Comparison of ENCODE assay signal across 8 mouse cellular contexts in the genomic region with DNA sequence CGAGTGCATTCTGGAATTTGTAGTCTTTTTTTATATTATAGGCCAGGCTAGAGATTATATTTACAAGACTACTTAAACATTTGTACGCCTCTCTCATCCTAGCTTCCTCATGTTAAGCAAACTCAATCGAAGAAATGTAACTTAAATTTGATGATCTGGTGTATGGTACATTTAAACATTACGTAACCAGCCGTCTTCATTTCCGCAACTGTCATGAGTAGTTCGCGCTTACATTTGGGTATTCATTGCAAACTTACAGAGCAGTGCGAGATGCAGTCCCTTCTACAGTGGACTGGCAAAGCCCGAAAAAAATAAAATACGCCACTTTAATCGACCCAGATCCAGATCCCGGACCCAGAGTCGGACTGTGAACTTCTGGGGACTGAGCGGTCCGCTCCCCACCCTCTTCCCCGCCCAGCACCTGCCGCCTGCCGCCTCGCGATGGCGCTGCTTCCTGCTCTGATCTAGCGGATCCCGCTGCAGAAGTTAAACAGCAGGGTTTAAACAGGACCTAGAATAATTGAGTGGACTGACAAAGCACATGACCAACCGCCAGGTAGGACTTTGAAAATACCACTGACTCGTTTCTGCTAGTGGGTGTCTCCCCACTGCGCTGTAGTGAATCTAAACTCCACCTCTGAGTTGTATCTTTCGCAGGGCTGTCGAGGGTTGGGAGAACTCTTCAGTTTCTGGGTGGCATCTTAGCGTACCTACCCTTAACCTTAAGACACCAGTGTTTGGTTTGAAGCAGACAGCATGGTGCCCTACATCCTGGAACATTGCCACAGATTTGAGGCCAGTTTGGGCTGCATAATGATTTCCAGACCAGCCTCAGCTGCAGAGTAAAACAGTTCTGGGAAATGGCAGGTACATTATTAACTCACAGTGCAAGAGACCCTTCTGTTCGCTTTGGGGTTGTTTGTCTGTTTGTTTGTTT. TPM values are rescaled to one million over a fixed set of nuclear protein-coding genes. Genes with fewer than 3 reads are reported as not detected.
DNase-seq lines count a peak whose midpoint lies in the region; ATAC-seq and TF ChIP-seq lines count a peak whose summit lies in the region.

No protein-coding gene starts in this region.

- WGBS in heart, embryonic 15.5 days: 3% methylated on average over 31 of the region's 31 CpGs
- 3% methylated on average over 31 of the region's 31 CpGs for WGBS in liver, embryonic 15.5 days (ENCODE audit: insufficient replicate concordance)
- 4% methylated on average over 31 of the region's 31 CpGs for WGBS in neural tube, embryonic 11.5 days

- TF ChIP-seq POLR2A in brain, embryonic 14.5 days (IDR thresholded peaks at IDR 0.05; ENCODE audit: borderline replicate concordance, extremely low read depth, insufficient read depth, insufficient read length, poor library complexity, severe bottlenecking): 0 out of 2 replicates have a peak, but pooled peaks have one; percentile 36
- peak; percentile 36; the same call in 1 of the 2 replicates for TF ChIP-seq POLR2A in testis, adult 2 months (IDR thresholded peaks at IDR 0.05; ENCODE audit: control insufficient read depth, low read depth, low read length)

- peak overlapping the region; percentile 62 for H3K4me3 ChIP-seq in heart, embryonic 15.5 days
- peak overlapping the region; percentile 65 for H3K4me3 ChIP-seq in liver, embryonic 15.5 days (replicated peaks)
- peak overlapping the region; percentile 36 for H3K4me3 ChIP-seq in neural tube, embryonic 11.5 days (ENCODE audit: low read depth, low read length)
- peak overlapping the region; percentile 96 for H3K4me3 ChIP-seq in testis, adult 2 months (ENCODE audit: control insufficient read depth, low read depth, low read length)

- peak; percentile 59 for ATAC-seq in CD4-positive, CD25-positive, alpha-beta regulatory T cell, adult 4 months
- ATAC-seq in erythroid progenitor cell, adult 5-6 weeks (replicated peaks; ENCODE audit: low FRiP score, poor library complexity, severe bottlenecking): peak; percentile 73
- peak; percentile 78 for ATAC-seq in heart, embryonic 15.5 days (replicated peaks; ENCODE audit: insufficient number of reproducible peaks, insufficient read depth, low FRiP score, low read depth)
- peak; percentile 79 for ATAC-seq in liver, embryonic 15.5 days (ENCODE audit: insufficient read depth)
- peak; percentile 82 for ATAC-seq in neural tube, embryonic 11.5 days (ENCODE audit: insufficient read depth, low FRiP score, low TSS enrichment)

- peaks cover 21% of the 10 kb centered on the region for H3K36me3 ChIP-seq in heart, embryonic 15.5 days
- peaks cover 30% of the 10 kb centered on the region for H3K36me3 ChIP-seq in liver, embryonic 15.5 days (replicated peaks)
- H3K36me3 ChIP-seq in neural tube, embryonic 11.5 days (ENCODE audit: control insufficient read depth, insufficient read depth, low read length): peaks cover 6% of the 10 kb centered on the region; the same call in 1 of the 2 replicates
- no peaks in the 10 kb centered on the region; the same call in 1 of the 2 replicates for H3K36me3 ChIP-seq in testis, adult 2 months (ENCODE audit: control insufficient read depth, insufficient read depth, low read length)

- H3K9me3 ChIP-seq in heart, embryonic 15.5 days (replicated peaks): no peaks in the 10 kb centered on the region
- no peaks in the 10 kb centered on the region for H3K9me3 ChIP-seq in liver, embryonic 15.5 days (replicated peaks)
- H3K9me3 ChIP-seq in neural tube, embryonic 11.5 days (ENCODE audit: control insufficient read depth, low read length): no peaks in the 10 kb centered on the region

- H3K9ac ChIP-seq in heart, embryonic 15.5 days: peak overlapping the region; percentile 59
- H3K9ac ChIP-seq in liver, embryonic 15.5 days: peak overlapping the region; percentile 65
- peak overlapping the region; percentile 43 for H3K9ac ChIP-seq in neural tube, embryonic 11.5 days (ENCODE audit: low read length)

- peak; percentile 91 for DNase-seq in brain, embryonic 14.5 days (ENCODE audit: low read depth)
- peak; percentile 94 for DNase-seq in kidney, postnatal 14 days
- peak; percentile 88 for DNase-seq in neural tube, embryonic 11.5 days (ENCODE audit: low spot score)

- peaks cover 21% of the 10 kb centered on the region for H3K4me1 ChIP-seq in heart, embryonic 15.5 days (replicated peaks)
- H3K4me1 ChIP-seq in liver, embryonic 15.5 days (replicated peaks): peaks cover 53% of the 10 kb centered on the region
- H3K4me1 ChIP-seq in neural tube, embryonic 11.5 days (ENCODE audit: control insufficient read depth, insufficient read depth, low read length): peaks cover 6% of the 10 kb centered on the region; the same call in 1 of the 2 replicates
- peaks cover 6% of the 10 kb centered on the region for H3K4me1 ChIP-seq in testis, adult 2 months (ENCODE audit: control insufficient read depth, insufficient read depth, low read length)

- peak; percentile 91 for TF ChIP-seq CTCF in brain, embryonic 14.5 days (IDR thresholded peaks at IDR 0.05; ENCODE audit: borderline replicate concordance, extremely low read depth, insufficient read depth, insufficient read length)
- TF ChIP-seq CTCF in testis, adult 2 months (IDR thresholded peaks at IDR 0.05; ENCODE audit: control insufficient read depth, insufficient read depth, insufficient replicate concordance, low read depth, low read length): peak; percentile 62; the same call in 1 of the 2 replicates

- H3K4me2 ChIP-seq in heart, embryonic 15.5 days: peak overlapping the region; percentile 68
- H3K4me2 ChIP-seq in liver, embryonic 15.5 days: peak overlapping the region; percentile 78
- peak overlapping the region; percentile 53 for H3K4me2 ChIP-seq in neural tube, embryonic 11.5 days (ENCODE audit: low read depth)

- H3K27ac ChIP-seq in heart, embryonic 15.5 days: peak overlapping the region; percentile 86
- H3K27ac ChIP-seq in liver, embryonic 15.5 days (replicated peaks): peak overlapping the region; percentile 87
- no peak overlapping the region for H3K27ac ChIP-seq in neural tube, embryonic 11.5 days (ENCODE audit: low read depth, low read length)
- H3K27ac ChIP-seq in testis, adult 2 months (ENCODE audit: control insufficient read depth, insufficient read depth, low read depth, low read length): peak overlapping the region; percentile 90

- H3K27me3 ChIP-seq in heart, embryonic 15.5 days: no peaks in the 10 kb centered on the region
- no peaks in the 10 kb centered on the region for H3K27me3 ChIP-seq in liver, embryonic 15.5 days
- H3K27me3 ChIP-seq in neural tube, embryonic 11.5 days (ENCODE audit: control insufficient read depth, insufficient read depth, low read length): no peaks in the 10 kb centered on the region
- no peaks in the 10 kb centered on the region for H3K27me3 ChIP-seq in testis, adult 2 months (ENCODE audit: control insufficient read depth, insufficient read depth, low read length)

RNA-seq across cellular contexts. Expression of a gene that starts 0.7 kb away (rescaled TPM):
- polyA plus RNA-seq in CD4-positive, CD25-positive, alpha-beta regulatory T cell, adult 4 months (2017; shearing (Covaris generic)): 100 to 1,000 TPM; 133 to 265 TPM
- 142 and 148 TPM in 2 replicates for polyA plus RNA-seq in brain, embryonic 14.5 days (2012; rRNA removed)
- 114 and 127 TPM in 2 replicates for total RNA-seq in erythroid progenitor cell, adult 5-6 weeks (2015; ENCODE audit: low replicate concordance)
- total RNA-seq in erythroid progenitor cell, adult 5-6 weeks (2017; ENCODE audit: low replicate concordance): 43.8 and 56.9 TPM in 2 replicates
- polyA plus RNA-seq in heart, embryonic 15.5 days (2015; fragmentation: Nextera tagmentation; extraction: Ambion mirVana): 121 and 139 TPM in 2 replicates
- polyA plus RNA-seq in liver, embryonic 15.5 days (2015; fragmentation: Nextera tagmentation; extraction: Ambion mirVana): 83.9 and 93.0 TPM in 2 replicates
- polyA plus RNA-seq in neural tube, embryonic 11.5 days (2014; fragmentation: Nextera tagmentation; extraction: Ambion mirVana): 95.3 and 105 TPM in 2 replicates
- polyA plus RNA-seq in testis, adult 2 months (2012; rRNA removed): 253 and 269 TPM in 2 replicates

RNA-seq across cellular contexts. Expression of a gene that starts 9.7 kb away (rescaled TPM):
- polyA plus RNA-seq in CD4-positive, CD25-positive, alpha-beta regulatory T cell, adult 4 months (2017; shearing (Covaris generic)): 100 to 1,000 TPM in 1 of 2 experiments, 10 to 100 TPM in 1; 73.8 to 138 TPM
- 0.97 and 1.1 TPM in 2 replicates for polyA plus RNA-seq in brain, embryonic 14.5 days (2012; rRNA removed)
- total RNA-seq in erythroid progenitor cell, adult 5-6 weeks (2015; ENCODE audit: low replicate concordance): 2.5 and 6.5 TPM in 2 replicates
- total RNA-seq in erythroid progenitor cell, adult 5-6 weeks (2017; ENCODE audit: low replicate concordance): 1.9 and 2.1 TPM in 2 replicates
- polyA plus RNA-seq in heart, embryonic 15.5 days (2015; fragmentation: Nextera tagmentation; extraction: Ambion mirVana): 1.0 and 3.9 TPM in 2 replicates
- polyA plus RNA-seq in liver, embryonic 15.5 days (2015; fragmentation: Nextera tagmentation; extraction: Ambion mirVana): 21.4 and 23.3 TPM in 2 replicates
- polyA plus RNA-seq in neural tube, embryonic 11.5 days (2014; fragmentation: Nextera tagmentation; extraction: Ambion mirVana): 1.3 and 1.5 TPM in 2 replicates
- polyA plus RNA-seq in testis, adult 2 months (2012; rRNA removed): 3.4 and 3.8 TPM in 2 replicates

RNA-seq across cellular contexts. Expression of a gene that starts 39.5 kb away (rescaled TPM):
- not detected for polyA plus RNA-seq in CD4-positive, CD25-positive, alpha-beta regulatory T cell, adult 4 months (2017; shearing (Covaris generic))
- 4.2 and 5.3 TPM in 2 replicates for polyA plus RNA-seq in brain, embryonic 14.5 days (2012; rRNA removed)
- 2.5 TPM in 1 of 2 replicates, not detected in the other for total RNA-seq in erythroid progenitor cell, adult 5-6 weeks (2015; ENCODE audit: low replicate concordance)
- total RNA-seq in erythroid progenitor cell, adult 5-6 weeks (2017; ENCODE audit: low replicate concordance): 0.90 TPM in 1 of 2 replicates, not detected in the other
- polyA plus RNA-seq in heart, embryonic 15.5 days (2015; fragmentation: Nextera tagmentation; extraction: Ambion mirVana): 79.1 and 91.1 TPM in 2 replicates
- polyA plus RNA-seq in liver, embryonic 15.5 days (2015; fragmentation: Nextera tagmentation; extraction: Ambion mirVana): 5.4 and 7.6 TPM in 2 replicates
- 3.2 and 3.3 TPM in 2 replicates for polyA plus RNA-seq in neural tube, embryonic 11.5 days (2014; fragmentation: Nextera tagmentation; extraction: Ambion mirVana)
- 6.6 and 8.3 TPM in 2 replicates for polyA plus RNA-seq in testis, adult 2 months (2012; rRNA removed)

RNA-seq across cellular contexts. Expression of a gene that starts 43.5 kb away (rescaled TPM):
- polyA plus RNA-seq in CD4-positive, CD25-positive, alpha-beta regulatory T cell, adult 4 months (2017; shearing (Covaris generic)): 10 to 100 TPM; 14.4 to 17.9 TPM
- polyA plus RNA-seq in brain, embryonic 14.5 days (2012; rRNA removed): 2.2 and 3.4 TPM in 2 replicates
- 4.0 and 4.6 TPM in 2 replicates for total RNA-seq in erythroid progenitor cell, adult 5-6 weeks (2015; ENCODE audit: low replicate concordance)
- total RNA-seq in erythroid progenitor cell, adult 5-6 weeks (2017; ENCODE audit: low replicate concordance): 0.30 and 1.4 TPM in 2 replicates
- polyA plus RNA-seq in heart, embryonic 15.5 days (2015; fragmentation: Nextera tagmentation; extraction: Ambion mirVana): 5.0 and 5.5 TPM in 2 replicates
- polyA plus RNA-seq in liver, embryonic 15.5 days (2015; fragmentation: Nextera tagmentation; extraction: Ambion mirVana): 1.2 and 1.5 TPM in 2 replicates
- 1.6 TPM in 2 replicates for polyA plus RNA-seq in neural tube, embryonic 11.5 days (2014; fragmentation: Nextera tagmentation; extraction: Ambion mirVana)
- polyA plus RNA-seq in testis, adult 2 months (2012; rRNA removed): 0.57 and 0.63 TPM in 2 replicates

RNA-seq across cellular contexts. Expression of a gene that starts 51.2 kb away (rescaled TPM):
- polyA plus RNA-seq in CD4-positive, CD25-positive, alpha-beta regulatory T cell, adult 4 months (2017; shearing (Covaris generic)): 10 to 100 TPM; 22.7 to 25.5 TPM
- 31.8 and 38.6 TPM in 2 replicates for polyA plus RNA-seq in brain, embryonic 14.5 days (2012; rRNA removed)
- total RNA-seq in erythroid progenitor cell, adult 5-6 weeks (2015; ENCODE audit: low replicate concordance): 9.2 and 16.9 TPM in 2 replicates
- total RNA-seq in erythroid progenitor cell, adult 5-6 weeks (2017; ENCODE audit: low replicate concordance): 5.3 and 8.5 TPM in 2 replicates
- polyA plus RNA-seq in heart, embryonic 15.5 days (2015; fragmentation: Nextera tagmentation; extraction: Ambion mirVana): 90.7 and 94.4 TPM in 2 replicates
- 48.8 and 51.1 TPM in 2 replicates for polyA plus RNA-seq in liver, embryonic 15.5 days (2015; fragmentation: Nextera tagmentation; extraction: Ambion mirVana)
- polyA plus RNA-seq in neural tube, embryonic 11.5 days (2014; fragmentation: Nextera tagmentation; extraction: Ambion mirVana): 99.8 and 102 TPM in 2 replicates
- 51.3 and 54.5 TPM in 2 replicates for polyA plus RNA-seq in testis, adult 2 months (2012; rRNA removed)

Comparison
In these comparisons a context has a peak if more than half of its experiments do, and no peak if none do; other contexts are left out.
1. H3K4me3 ChIP-seq: peak in every context shown above with its lines; median percentile 96 in testis, adult 2 months; 65 in liver, embryonic 15.5 days; 62 in heart, embryonic 15.5 days; 36 in neural tube, embryonic 11.5 days.